ENCODE assay signal across 10 mouse cellular contexts in the genomic region with DNA sequence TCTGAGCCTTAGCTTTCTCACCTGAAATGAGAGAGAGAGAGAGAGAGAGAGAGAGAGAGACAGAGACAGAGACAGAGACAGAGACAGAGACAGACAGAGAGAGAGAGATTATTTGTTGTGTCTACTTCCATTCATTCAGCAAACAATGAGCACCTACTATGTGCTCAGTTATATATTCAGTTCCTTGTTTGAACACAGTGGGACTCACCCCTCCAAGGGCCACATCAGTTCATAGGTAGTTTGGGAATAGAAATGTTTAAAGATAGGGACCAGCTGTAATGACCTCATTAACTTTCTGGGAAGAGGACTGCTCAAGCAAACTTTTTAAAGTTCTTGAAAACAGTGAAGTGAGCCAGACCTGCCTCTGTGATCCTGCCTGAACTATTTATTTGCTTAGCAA.
DNase-seq lines count a peak whose midpoint lies in the region; ATAC-seq and TF ChIP-seq lines count a peak whose summit lies in the region.
"Had no signal": no experiment of that assay in that cellular context is flagged by ENCODE, and none has a peak within 500 bp of the region (broad histone marks: within the 10 kb centered on the region; RNA-seq: fewer than 3 reads in every experiment).

No protein-coding gene starts in this region.

- no peak for TF ChIP-seq CTCF in hindbrain, postnatal 0 days (IDR thresholded peaks at IDR 0.05; ENCODE audit: low read depth)

- no peaks in the 10 kb centered on the region for H3K27me3 ChIP-seq in hindbrain, embryonic 11.5 days (ENCODE audit: control insufficient read depth, insufficient read depth, low read length)
- no peaks in the 10 kb centered on the region for H3K27me3 ChIP-seq in hindbrain, postnatal 0 days (ENCODE audit: insufficient read depth, low read length)
- no peaks in the 10 kb centered on the region for H3K27me3 ChIP-seq in embryonic facial prominence, embryonic 12.5 days
- H3K27me3 ChIP-seq in hindbrain, embryonic 13.5 days, result peaks cover 8% of the 10 kb centered on the region; the same call in 1 of the 2 replicates
- no peaks in the 10 kb centered on the region for H3K27me3 ChIP-seq in midbrain, embryonic 14.5 days (ENCODE audit: control insufficient read depth, insufficient read depth, low read length)

- H3K36me3 ChIP-seq in hindbrain, embryonic 11.5 days (ENCODE audit: control insufficient read depth, insufficient read depth, low read length), result no peaks in the 10 kb centered on the region
- H3K36me3 ChIP-seq in hindbrain, postnatal 0 days (ENCODE audit: insufficient read depth, low read length), result no peaks in the 10 kb centered on the region
- H3K36me3 ChIP-seq in embryonic facial prominence, embryonic 12.5 days, result no peaks in the 10 kb centered on the region
- H3K36me3 ChIP-seq in hindbrain, embryonic 13.5 days, result no peaks in the 10 kb centered on the region
- H3K36me3 ChIP-seq in midbrain, embryonic 14.5 days (ENCODE audit: control insufficient read depth, insufficient read depth, low read length), result no peaks in the 10 kb centered on the region

- H3K9ac ChIP-seq in hindbrain, embryonic 11.5 days (ENCODE audit: low read depth, low read length), result peak overlapping the region; percentile 70; the same call in 1 of the 2 replicates
- H3K9ac ChIP-seq in hindbrain, postnatal 0 days (replicated peaks; ENCODE audit: low read length), result no peak overlapping the region; the same call in 1 of the 2 replicates
- no peak overlapping the region for H3K9ac ChIP-seq in embryonic facial prominence, embryonic 12.5 days
- peak overlapping the region; percentile 84 for H3K9ac ChIP-seq in hindbrain, embryonic 13.5 days
- H3K9ac ChIP-seq in midbrain, embryonic 14.5 days (replicated peaks; ENCODE audit: low read length), result no peak overlapping the region; the same call in 1 of the 2 replicates

- DNase-seq in hindbrain, embryonic 11.5 days (ENCODE audit: low spot score), result no peak
- no peak for DNase-seq in hindbrain, postnatal 0 days (ENCODE audit: low spot score)
- DNase-seq in midbrain, embryonic 14.5 days, result no peak
- DNase-seq in adrenal gland, adult 2 months, result no peak
- DNase-seq in spleen, postnatal 14 days (ENCODE audit: low spot score in 2 of 2), result no peak
- DNase-seq: kidney, postnatal 10 days; liver, postnatal 0 days; right cerebral cortex, adult 18-20 months had no signal

- ATAC-seq in hindbrain, embryonic 11.5 days (ENCODE audit: low FRiP score), result no peak
- ATAC-seq in hindbrain, postnatal 0 days, result no peak
- no peak for ATAC-seq in embryonic facial prominence, embryonic 12.5 days (ENCODE audit: insufficient number of reproducible peaks, insufficient read depth, low FRiP score, low TSS enrichment)
- ATAC-seq in hindbrain, embryonic 13.5 days (ENCODE audit: low FRiP score), result no peak
- no peak for ATAC-seq in midbrain, embryonic 14.5 days (ENCODE audit: low FRiP score, low TSS enrichment)

- no peaks in the 10 kb centered on the region for H3K9me3 ChIP-seq in hindbrain, embryonic 11.5 days (ENCODE audit: control insufficient read depth, low read length)
- no peaks in the 10 kb centered on the region for H3K9me3 ChIP-seq in hindbrain, postnatal 0 days (ENCODE audit: low read length)
- H3K9me3 ChIP-seq in embryonic facial prominence, embryonic 12.5 days, result no peaks in the 10 kb centered on the region
- no peaks in the 10 kb centered on the region for H3K9me3 ChIP-seq in hindbrain, embryonic 13.5 days
- H3K9me3 ChIP-seq in midbrain, embryonic 14.5 days (ENCODE audit: control insufficient read depth, low read length), result no peaks in the 10 kb centered on the region

- 0 out of 2 replicates have a peak, but pooled peaks cover 4% of the 10 kb centered on the region for H3K4me1 ChIP-seq in hindbrain, embryonic 11.5 days (replicated peaks; ENCODE audit: control insufficient read depth, insufficient read depth, low read length)
- H3K4me1 ChIP-seq in hindbrain, postnatal 0 days (ENCODE audit: insufficient read depth, low read length), result peaks cover 11% of the 10 kb centered on the region; the same call in 1 of the 2 replicates
- peaks cover 54% of the 10 kb centered on the region for H3K4me1 ChIP-seq in embryonic facial prominence, embryonic 12.5 days
- H3K4me1 ChIP-seq in hindbrain, embryonic 13.5 days (replicated peaks), result peaks cover 28% of the 10 kb centered on the region
- peaks cover 9% of the 10 kb centered on the region for H3K4me1 ChIP-seq in midbrain, embryonic 14.5 days (ENCODE audit: control insufficient read depth, insufficient read depth, low read length)

- no peak overlapping the region for H3K4me2 ChIP-seq in hindbrain, embryonic 11.5 days (replicated peaks; ENCODE audit: low read depth, low read length)
- H3K4me2 ChIP-seq in hindbrain, postnatal 0 days (ENCODE audit: low read depth, low read length), result no peak overlapping the region; the same call in 1 of the 2 replicates
- no peak overlapping the region for H3K4me2 ChIP-seq in embryonic facial prominence, embryonic 12.5 days (replicated peaks)
- H3K4me2 ChIP-seq in hindbrain, embryonic 13.5 days, result no peak overlapping the region
- H3K4me2 ChIP-seq in midbrain, embryonic 14.5 days (ENCODE audit: low read length), result peak overlapping the region; percentile 79

- H3K4me3 ChIP-seq in hindbrain, embryonic 11.5 days (ENCODE audit: low read depth, low read length), result no peak overlapping the region
- no peak overlapping the region for H3K4me3 ChIP-seq in hindbrain, postnatal 0 days (ENCODE audit: low read length)
- H3K4me3 ChIP-seq in embryonic facial prominence, embryonic 12.5 days, result no peak overlapping the region
- no peak overlapping the region for H3K4me3 ChIP-seq in hindbrain, embryonic 13.5 days
- no peak overlapping the region for H3K4me3 ChIP-seq in midbrain, embryonic 14.5 days (replicated peaks; ENCODE audit: low read depth, low read length)

- no peak overlapping the region for H3K27ac ChIP-seq in hindbrain, embryonic 11.5 days (ENCODE audit: low read depth, low read length)
- no peak overlapping the region for H3K27ac ChIP-seq in hindbrain, postnatal 0 days
- peak overlapping the region; percentile 94 for H3K27ac ChIP-seq in embryonic facial prominence, embryonic 12.5 days
- H3K27ac ChIP-seq in hindbrain, embryonic 13.5 days, result peak overlapping the region; percentile 92
- H3K27ac ChIP-seq in midbrain, embryonic 14.5 days (replicated peaks; ENCODE audit: low read depth, low read length), result peak overlapping the region; percentile 94

Comparison
In these comparisons a context has a peak if more than half of its experiments do, and no peak if none do; other contexts are left out.
1. H3K27ac ChIP-seq: peak in embryonic facial prominence, embryonic 12.5 days (single experiment), hindbrain, embryonic 13.5 days (single experiment) and midbrain, embryonic 14.5 days (single experiment); none in hindbrain, embryonic 11.5 days (single experiment) and hindbrain, postnatal 0 days (single experiment).
2. H3K9ac ChIP-seq: peak in hindbrain, embryonic 11.5 days (single experiment) and hindbrain, embryonic 13.5 days (single experiment); none in hindbrain, postnatal 0 days (single experiment), embryonic facial prominence, embryonic 12.5 days (single experiment) and midbrain, embryonic 14.5 days (single experiment).